Mouse (Mus musculus) kidney, embryonic 14.5 days (tissue): ENCODE measurements around the gene Akap2. TPM values are rescaled to one million over a fixed set of nuclear protein-coding genes. Genes with fewer than 3 reads are reported as not detected.

Experiments used
- ATAC-seq: fragments of 200-750 bp; cut with Nextera tagmentation; 2 replicates; pipeline ENCODE4 v1.8.0; 2017; ENCODE audit warnings: moderate number of reproducible peaks, mild to moderate bottlenecking, moderate TSS enrichment, moderate library complexity; ENCODE audit not compliant: low FRiP score, low TSS enrichment
- H3K27ac ChIP-seq: fragments of 300-500 bp; sonication (generic); 2 replicates; pipeline ENCODE4 v1.5.1; 2014; ENCODE audit warnings: low read depth, mild to moderate bottlenecking, low read length, moderate library complexity, mixed read lengths
- H3K27me3 ChIP-seq: fragments of 300-500 bp; sonication (generic); 2 replicates; pipeline ENCODE4 v1.6.1; 2014; ENCODE audit warnings: mild to moderate bottlenecking, low read length; ENCODE audit not compliant: control insufficient read depth, insufficient read depth
- H3K36me3 ChIP-seq: fragments of 300-500 bp; sonication (generic); 2 replicates; pipeline ENCODE4 v1.6.1; 2014; ENCODE audit warnings: low read length, mixed read lengths; ENCODE audit not compliant: control insufficient read depth, insufficient read depth
- H3K4me1 ChIP-seq: fragments of 300-500 bp; sonication (generic); 2 replicates; pipeline ENCODE4 v1.6.1; 2014; ENCODE audit warnings: low read length, mixed read lengths; ENCODE audit not compliant: control insufficient read depth, insufficient read depth
- H3K4me2 ChIP-seq: fragments of 300-500 bp; sonication (generic); replicated peaks from 2 replicates; pipeline ENCODE4 v1.6.1; 2014; ENCODE audit warnings: low read depth, mild to moderate bottlenecking, low read length
- H3K4me3 ChIP-seq: fragments of 300-500 bp; sonication (generic); 2 replicates; pipeline ENCODE4 v1.5.1; 2014; ENCODE audit warnings: mild to moderate bottlenecking, low read length
- H3K9ac ChIP-seq: fragments of 300-500 bp; sonication (generic); 2 replicates; pipeline ENCODE4 v1.6.1; 2014; ENCODE audit warnings: low read depth, mild to moderate bottlenecking, low read length, moderate library complexity
- H3K9me3 ChIP-seq: fragments of 300-500 bp; sonication (generic); 2 replicates; pipeline ENCODE4 v1.6.1; 2016; ENCODE audit warnings: low read length; ENCODE audit not compliant: control insufficient read depth
- WGBS: fragments of 180-500 bp; shearing (Covaris S2); extraction: QIAGEN DNeasy Blood & Tissue Kit; methylation state at CpG from one replicate; pipeline ENCODE4 v1.1.7; 2014; 5-methylcytosine and 5-hydroxymethylcytosine counted together
- polyA plus RNA-seq: library from polyadenylated mRNA; unstranded; fragments of >200 nt; fragmentation: Nextera tagmentation; extraction: Ambion mirVana; gene quantifications from 2 replicates; pipeline ENCODE4 v1.2.1, GENCODE M21; 2014

Akap2 gene
- polyA plus RNA-seq, 1 experiment from 2014 or later = 24.0 TPM

DNA sequence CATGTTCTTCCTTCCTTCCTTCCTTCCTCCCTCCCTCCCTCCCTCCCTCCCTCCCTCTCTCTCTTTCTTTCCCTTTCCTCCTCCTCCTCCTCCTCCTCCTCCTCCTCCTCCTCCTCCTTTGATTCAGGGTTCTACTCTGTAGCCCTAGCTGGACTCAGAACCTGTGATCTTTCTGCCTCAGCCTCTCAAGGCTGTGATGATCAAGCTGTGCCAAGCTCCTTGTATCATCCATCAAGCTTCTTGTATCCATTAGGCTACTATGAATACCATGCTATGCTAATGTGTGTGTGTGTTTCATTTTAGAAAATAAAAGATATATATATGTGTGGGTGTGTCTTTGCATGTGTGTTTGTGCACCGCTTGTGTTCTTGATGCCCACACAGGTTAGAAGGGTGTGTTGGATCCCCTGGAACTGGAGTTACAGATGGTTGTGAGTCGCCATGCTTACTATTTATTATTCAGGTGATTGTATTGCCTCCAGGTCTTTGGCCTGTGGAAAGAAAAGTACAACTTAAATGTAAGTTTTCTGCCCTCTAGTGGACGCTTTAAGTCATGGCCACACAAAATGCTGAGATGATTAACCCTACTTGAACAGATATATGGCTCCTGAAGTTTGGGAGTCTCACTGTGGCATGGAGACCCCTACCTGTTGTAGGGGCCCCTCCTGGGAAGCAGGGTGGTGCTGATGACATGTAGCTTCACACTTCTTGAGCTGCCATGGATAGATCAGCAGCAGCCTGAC, 210.2 kb downstream of the Akap2 start:
- 0 out of 2 replicates have a peak, but pooled peaks have one; percentile 43 for ATAC-seq
- no peaks in the 10 kb centered on the region for H3K27me3 ChIP-seq
- no peaks in the 10 kb centered on the region for H3K9me3 ChIP-seq
- H3K9ac ChIP-seq = no peak overlapping the region
- WGBS = 25% methylated on average over 3 of the region's 3 CpGs
- H3K36me3 ChIP-seq = no peaks in the 10 kb centered on the region
- H3K4me1 ChIP-seq = no peaks in the 10 kb centered on the region
- H3K4me2 ChIP-seq = no peak overlapping the region
- H3K4me3 ChIP-seq = no peak overlapping the region
- H3K27ac ChIP-seq = no peak overlapping the region

DNA sequence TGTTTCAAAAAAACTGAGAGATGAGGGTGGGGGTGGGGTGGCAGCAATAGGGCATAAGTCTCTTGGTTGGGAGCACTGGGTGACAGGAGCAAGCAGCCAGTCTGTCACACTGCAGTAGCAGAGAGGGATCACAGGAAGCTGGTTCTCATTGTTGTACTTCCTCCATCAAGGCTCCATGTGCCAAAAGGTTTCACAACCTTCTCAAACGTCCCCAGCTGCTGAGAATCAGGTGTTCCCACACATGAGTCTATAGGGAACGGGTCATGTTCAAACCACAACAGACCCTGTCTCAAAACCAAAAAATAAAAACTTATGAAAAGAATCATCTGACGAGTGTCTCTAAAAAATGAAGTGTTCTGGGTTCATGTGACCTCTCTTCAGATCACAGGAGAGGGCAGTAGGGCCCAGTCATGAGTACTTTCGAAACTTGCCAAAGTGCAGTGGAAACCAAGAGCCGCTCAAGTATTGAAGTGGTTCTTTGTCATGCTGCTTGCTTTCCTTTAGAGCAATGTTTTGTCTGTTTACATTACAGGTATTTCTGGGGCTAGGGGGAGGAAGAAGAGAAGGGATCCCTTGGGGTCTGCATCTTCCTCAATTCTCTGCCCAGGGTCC, 213.2 kb downstream of the Akap2 start:
- Histone ChIP-seq H3K27ac (no peak overlapping the region), H3K36me3 (no peaks in the 10 kb centered on the region), H3K27me3 (no peaks in the 10 kb centered on the region), H3K9ac (no peak overlapping the region), H3K4me3 (no peak overlapping the region), H3K9me3 (0 out of 2 replicates have a peak, but pooled peaks cover 3% of the 10 kb centered on the region), H3K4me2 (no peak overlapping the region), H3K4me1 (no peaks in the 10 kb centered on the region)
- WGBS = 77% methylated on average over 5 of the region's 5 CpGs
- no peak for ATAC-seq

DNA sequence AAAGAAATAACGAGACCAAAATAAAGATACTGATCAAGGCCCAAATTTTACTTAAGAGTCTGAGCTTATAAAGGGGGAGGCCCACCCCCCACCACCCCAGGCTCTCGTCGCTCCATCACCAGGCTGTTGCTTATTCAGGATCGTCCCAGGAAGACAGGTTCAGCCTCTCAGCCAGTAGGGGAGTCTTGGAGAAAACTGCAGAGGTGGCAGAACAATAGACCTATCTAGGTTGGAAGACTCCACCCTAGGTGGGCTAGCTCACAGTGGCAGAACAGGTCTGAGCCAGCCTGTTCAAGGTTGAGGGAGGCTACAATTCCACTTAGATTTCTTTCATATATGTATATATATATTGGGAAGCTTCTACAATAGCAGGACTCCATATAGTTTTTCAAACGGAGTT, 216.7 kb downstream of the Akap2 start:
- no peak for ATAC-seq
- H3K27me3 ChIP-seq = no peaks in the 10 kb centered on the region
- 68% methylated on average over 5 of the region's 5 CpGs for WGBS
- H3K27ac ChIP-seq = no peak overlapping the region
- H3K4me3 ChIP-seq = no peak overlapping the region
- H3K4me2 ChIP-seq = no peak overlapping the region
- H3K9me3 ChIP-seq = 0 out of 2 replicates have a peak, but pooled peaks cover 3% of the 10 kb centered on the region
- no peak overlapping the region for H3K9ac ChIP-seq
- no peaks in the 10 kb centered on the region for H3K36me3 ChIP-seq
- H3K4me1 ChIP-seq = no peaks in the 10 kb centered on the region

DNA sequence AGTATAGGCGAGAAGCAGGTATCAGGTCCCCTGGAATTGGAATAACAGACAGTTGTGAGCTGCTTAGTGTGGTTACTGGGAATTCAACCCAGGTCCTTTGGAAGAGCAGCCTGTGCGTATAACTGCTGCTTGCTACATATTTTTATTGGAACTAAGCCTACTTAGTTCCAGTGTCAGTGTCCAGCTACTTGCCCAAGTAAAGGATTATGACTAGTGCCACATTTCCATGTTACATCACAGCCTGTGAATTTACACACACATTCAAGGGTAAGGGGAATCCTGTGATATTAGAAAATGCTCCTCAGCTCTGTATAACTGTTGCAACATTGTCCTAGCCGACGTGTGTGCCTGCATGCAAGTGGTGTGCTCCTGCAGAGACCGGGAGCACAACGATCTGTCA, 219.8 kb downstream of the Akap2 start:
- WGBS = 85% methylated on average over 6 of the region's 6 CpGs
- Histone ChIP-seq H3K9me3 (0 out of 2 replicates have a peak, but pooled peaks cover 3% of the 10 kb centered on the region), H3K4me3 (no peak overlapping the region), H3K36me3 (no peaks in the 10 kb centered on the region), H3K4me2 (no peak overlapping the region), H3K9ac (no peak overlapping the region), H3K27me3 (no peaks in the 10 kb centered on the region), H3K4me1 (no peaks in the 10 kb centered on the region), H3K27ac (no peak overlapping the region)
- no peak for ATAC-seq

DNA sequence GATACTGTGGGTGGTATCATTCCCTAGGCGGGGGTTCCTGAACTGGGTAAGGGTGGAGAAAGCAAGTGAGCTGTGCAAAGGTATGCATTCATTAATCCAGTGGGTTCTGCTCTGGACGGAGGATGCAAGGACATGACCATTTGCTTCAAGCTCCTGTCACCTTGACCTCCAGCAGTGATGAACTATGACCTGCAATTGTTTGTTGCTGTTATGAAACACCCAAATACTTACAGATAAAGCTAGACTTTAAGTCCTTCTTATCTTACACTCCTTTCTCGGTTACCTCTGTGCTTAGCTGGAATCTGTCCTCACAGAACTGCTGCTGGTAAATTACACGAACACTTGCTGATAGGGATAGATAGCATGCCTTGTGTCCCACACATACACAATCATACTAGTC, 223.2 kb downstream of the Akap2 start:
- H3K4me3 ChIP-seq = no peak overlapping the region
- H3K36me3 ChIP-seq = peaks cover 25% of the 10 kb centered on the region
- H3K4me1 ChIP-seq = no peaks in the 10 kb centered on the region
- no peak overlapping the region for H3K4me2 ChIP-seq
- WGBS = 93% methylated on average over 4 of the region's 4 CpGs
- ATAC-seq = no peak
- H3K9me3 ChIP-seq = no peaks in the 10 kb centered on the region
- H3K9ac ChIP-seq = no peak overlapping the region
- H3K27me3 ChIP-seq = no peaks in the 10 kb centered on the region
- H3K27ac ChIP-seq = no peak overlapping the region

DNA sequence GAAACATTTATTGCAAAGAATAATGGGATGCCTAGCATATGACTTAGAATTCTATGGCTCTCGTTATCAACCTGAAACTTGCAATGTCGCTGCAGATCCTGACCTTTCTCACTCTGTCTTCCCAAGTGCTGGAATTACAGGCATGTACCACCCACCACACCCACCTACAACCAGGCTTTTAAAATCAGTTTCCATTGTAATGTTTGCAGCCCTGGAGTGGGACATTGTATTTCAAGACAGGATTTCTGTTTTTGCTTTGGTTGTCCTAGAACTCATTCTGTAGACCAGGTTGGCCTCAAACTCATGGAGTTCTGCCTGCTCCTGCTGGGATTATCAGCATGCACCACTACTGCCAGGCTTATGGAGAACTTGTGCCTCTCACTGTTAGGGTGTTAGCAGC, 225.4 kb downstream of the Akap2 start:
- 99% methylated on average over 2 of the region's 2 CpGs for WGBS
- H3K9ac ChIP-seq = no peak overlapping the region
- no peaks in the 10 kb centered on the region for H3K9me3 ChIP-seq
- H3K36me3 ChIP-seq = peaks cover 42% of the 10 kb centered on the region
- no peak overlapping the region for H3K4me3 ChIP-seq
- ATAC-seq = no peak
- H3K27me3 ChIP-seq = no peaks in the 10 kb centered on the region
- no peaks in the 10 kb centered on the region for H3K4me1 ChIP-seq
- no peak overlapping the region for H3K27ac ChIP-seq
- H3K4me2 ChIP-seq = no peak overlapping the region

Other genes with a start within 250 kb of the Akap2 start
- 5.7 and 18.7 TPM in 2 replicates for gene Pakap, start 149.5 kb upstream of the Akap2 start, polyA plus RNA-seq
- 0.70 and 1.0 TPM in 2 replicates for gene D630039A03Rik, start 198.6 kb downstream of the Akap2 start, polyA plus RNA-seq
- 493 and 617 TPM in 2 replicates for gene Txn1, start 238.8 kb downstream of the Akap2 start, polyA plus RNA-seq